Mouse (Mus musculus): ENCODE measurements around the gene Ak2. TPM values are rescaled to one million over a fixed set of nuclear protein-coding genes. Genes with fewer than 3 reads are reported as not detected.
A peak's percentile ranks its signal among the peaks of the same experiment; 100 is the strongest.

Gene Ak2
- polyA plus RNA-seq, 1 experiment from 2014 or later, result 103 TPM

- H3K36me3 ChIP-seq (ENCODE audit: control insufficient read depth, insufficient read depth), result no peaks in the 10 kb centered on the region
- peak overlapping the region; percentile 77 for H3K9ac ChIP-seq (replicated peaks; ENCODE audit: low read depth, low read length)
- peak overlapping the region; percentile 54 for H3K4me3 ChIP-seq (replicated peaks; ENCODE audit: low read length)
- H3K4me1 ChIP-seq (replicated peaks; ENCODE audit: control insufficient read depth, insufficient read depth, low read length), result peaks cover 16% of the 10 kb centered on the region
- peak overlapping the region; percentile 95 for H3K27ac ChIP-seq (ENCODE audit: low read length)
- peak; percentile 96 for ATAC-seq
- under 1% methylated on average over 44 of the region's 52 CpGs for WGBS
- H3K9me3 ChIP-seq (ENCODE audit: control insufficient read depth, low read length), result no peaks in the 10 kb centered on the region
- H3K4me2 ChIP-seq (ENCODE audit: low read length), result peak overlapping the region; percentile 86
- peaks cover 8% of the 10 kb centered on the region for H3K27me3 ChIP-seq (replicated peaks; ENCODE audit: control insufficient read depth, insufficient read depth, low read length)
These were observed 56.9 kb downstream of the Ak2 start for GRCm38 (mm10) chr4:129048501-129049305.

- Histone ChIP-seq H3K4me2 (ENCODE audit: low read length) (peak overlapping the region; percentile 86), H3K4me1 (replicated peaks; ENCODE audit: control insufficient read depth, insufficient read depth, low read length) (peaks cover 16% of the 10 kb centered on the region), H3K27ac (ENCODE audit: low read length) (peak overlapping the region; percentile 95), H3K9me3 (ENCODE audit: control insufficient read depth, low read length) (no peaks in the 10 kb centered on the region), H3K36me3 (ENCODE audit: control insufficient read depth, insufficient read depth) (no peaks in the 10 kb centered on the region), H3K9ac (replicated peaks; ENCODE audit: low read depth, low read length) (peak overlapping the region; percentile 77), H3K4me3 (replicated peaks; ENCODE audit: low read length) (peak overlapping the region; percentile 54), H3K27me3 (replicated peaks; ENCODE audit: control insufficient read depth, insufficient read depth, low read length) (peaks cover 8% of the 10 kb centered on the region)
- no peak for ATAC-seq
- WGBS, result 3% methylated on average over 23 of the region's 23 CpGs
These were observed 57.7 kb downstream of the Ak2 start for GRCm38 (mm10) chr4:129049306-129050011.

GRCm38 (mm10) chr4:129050365-129050764, 58.6 kb downstream of the Ak2 start:
- Histone ChIP-seq H3K27ac (ENCODE audit: low read length) (no peak overlapping the region), H3K9ac (replicated peaks; ENCODE audit: low read depth, low read length) (no peak overlapping the region), H3K36me3 (ENCODE audit: control insufficient read depth, insufficient read depth) (no peaks in the 10 kb centered on the region), H3K4me2 (ENCODE audit: low read length) (no peak overlapping the region), H3K4me3 (replicated peaks; ENCODE audit: low read length) (no peak overlapping the region), H3K4me1 (replicated peaks; ENCODE audit: control insufficient read depth, insufficient read depth, low read length) (peaks cover 16% of the 10 kb centered on the region), H3K9me3 (ENCODE audit: control insufficient read depth, low read length) (no peaks in the 10 kb centered on the region), H3K27me3 (replicated peaks; ENCODE audit: control insufficient read depth, insufficient read depth, low read length) (peaks cover 8% of the 10 kb centered on the region)
- ATAC-seq, result no peak
- 65% methylated on average over 4 of the region's 4 CpGs for WGBS

- peaks cover 16% of the 10 kb centered on the region for H3K4me1 ChIP-seq (replicated peaks; ENCODE audit: control insufficient read depth, insufficient read depth, low read length)
- WGBS, result 75% methylated on average over 6 of the region's 6 CpGs
- no peak overlapping the region for H3K27ac ChIP-seq (ENCODE audit: low read length)
- no peak for ATAC-seq
- no peak overlapping the region for H3K4me2 ChIP-seq (ENCODE audit: low read length)
- H3K9ac ChIP-seq (replicated peaks; ENCODE audit: low read depth, low read length), result no peak overlapping the region
- H3K9me3 ChIP-seq (ENCODE audit: control insufficient read depth, low read length), result no peaks in the 10 kb centered on the region
- H3K27me3 ChIP-seq (replicated peaks; ENCODE audit: control insufficient read depth, insufficient read depth, low read length), result peaks cover 8% of the 10 kb centered on the region
- H3K36me3 ChIP-seq (ENCODE audit: control insufficient read depth, insufficient read depth), result no peaks in the 10 kb centered on the region
- H3K4me3 ChIP-seq (replicated peaks; ENCODE audit: low read length), result no peak overlapping the region
These were observed 59.2 kb downstream of the Ak2 start for GRCm38 (mm10) chr4:129050901-129051417.

- H3K4me3 ChIP-seq (replicated peaks; ENCODE audit: low read length), result no peak overlapping the region
- peaks cover 6% of the 10 kb centered on the region for H3K27me3 ChIP-seq (replicated peaks; ENCODE audit: control insufficient read depth, insufficient read depth, low read length)
- WGBS, result 39% methylated on average over 11 of the region's 11 CpGs
- H3K9me3 ChIP-seq (ENCODE audit: control insufficient read depth, low read length), result no peaks in the 10 kb centered on the region
- no peak overlapping the region for H3K4me2 ChIP-seq (ENCODE audit: low read length)
- H3K4me1 ChIP-seq (replicated peaks; ENCODE audit: control insufficient read depth, insufficient read depth, low read length), result peaks cover 16% of the 10 kb centered on the region
- no peak overlapping the region for H3K9ac ChIP-seq (replicated peaks; ENCODE audit: low read depth, low read length)
- H3K36me3 ChIP-seq (ENCODE audit: control insufficient read depth, insufficient read depth), result no peaks in the 10 kb centered on the region
- no peak overlapping the region for H3K27ac ChIP-seq (ENCODE audit: low read length)
- ATAC-seq, result no peak
These were observed 59.9 kb downstream of the Ak2 start for GRCm38 (mm10) chr4:129051461-129052183.

- Histone ChIP-seq H3K4me1 (replicated peaks; ENCODE audit: control insufficient read depth, insufficient read depth, low read length) (peaks cover 11% of the 10 kb centered on the region), H3K9ac (replicated peaks; ENCODE audit: low read depth, low read length) (no peak overlapping the region), H3K27me3 (replicated peaks; ENCODE audit: control insufficient read depth, insufficient read depth, low read length) (peaks cover 6% of the 10 kb centered on the region), H3K4me3 (replicated peaks; ENCODE audit: low read length) (no peak overlapping the region), H3K36me3 (ENCODE audit: control insufficient read depth, insufficient read depth) (no peaks in the 10 kb centered on the region), H3K4me2 (ENCODE audit: low read length) (no peak overlapping the region), H3K9me3 (ENCODE audit: control insufficient read depth, low read length) (no peaks in the 10 kb centered on the region), H3K27ac (ENCODE audit: low read length) (no peak overlapping the region)
- no peak for ATAC-seq
- WGBS, result 85% methylated on average over 12 of the region's 12 CpGs
These were observed 63.0 kb downstream of the Ak2 start for GRCm38 (mm10) chr4:129054757-129055156.

DNA sequence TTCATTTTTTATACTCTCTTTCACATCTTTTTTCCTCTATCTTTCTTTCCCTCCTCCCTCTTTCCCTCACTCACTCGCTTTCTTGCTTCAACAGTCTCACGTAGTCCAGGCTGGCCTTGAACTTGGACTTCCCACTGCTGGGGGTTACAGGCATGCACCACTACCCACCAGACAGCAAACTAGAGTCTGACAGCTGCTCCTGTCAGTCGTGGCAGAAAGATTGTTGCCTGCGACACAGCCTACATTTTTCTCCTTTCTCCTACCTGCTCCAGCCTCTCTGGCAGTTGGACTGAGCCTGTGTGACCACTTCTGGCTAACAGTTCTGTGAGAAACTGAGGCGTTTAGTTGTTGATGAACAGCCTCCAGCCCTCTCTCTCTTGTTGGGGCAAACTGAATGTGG, 63.8 kb downstream of the Ak2 start:
- no peak overlapping the region for H3K4me2 ChIP-seq (ENCODE audit: low read length)
- H3K27me3 ChIP-seq (replicated peaks; ENCODE audit: control insufficient read depth, insufficient read depth, low read length), result peaks cover 6% of the 10 kb centered on the region
- WGBS, result 89% methylated on average over 5 of the region's 5 CpGs
- peaks cover 12% of the 10 kb centered on the region for H3K4me1 ChIP-seq (replicated peaks; ENCODE audit: control insufficient read depth, insufficient read depth, low read length)
- no peaks in the 10 kb centered on the region for H3K9me3 ChIP-seq (ENCODE audit: control insufficient read depth, low read length)
- no peak for ATAC-seq
- H3K36me3 ChIP-seq (ENCODE audit: control insufficient read depth, insufficient read depth), result no peaks in the 10 kb centered on the region
- H3K27ac ChIP-seq (ENCODE audit: low read length), result no peak overlapping the region
- no peak overlapping the region for H3K4me3 ChIP-seq (replicated peaks; ENCODE audit: low read length)
- no peak overlapping the region for H3K9ac ChIP-seq (replicated peaks; ENCODE audit: low read depth, low read length)

DNA sequence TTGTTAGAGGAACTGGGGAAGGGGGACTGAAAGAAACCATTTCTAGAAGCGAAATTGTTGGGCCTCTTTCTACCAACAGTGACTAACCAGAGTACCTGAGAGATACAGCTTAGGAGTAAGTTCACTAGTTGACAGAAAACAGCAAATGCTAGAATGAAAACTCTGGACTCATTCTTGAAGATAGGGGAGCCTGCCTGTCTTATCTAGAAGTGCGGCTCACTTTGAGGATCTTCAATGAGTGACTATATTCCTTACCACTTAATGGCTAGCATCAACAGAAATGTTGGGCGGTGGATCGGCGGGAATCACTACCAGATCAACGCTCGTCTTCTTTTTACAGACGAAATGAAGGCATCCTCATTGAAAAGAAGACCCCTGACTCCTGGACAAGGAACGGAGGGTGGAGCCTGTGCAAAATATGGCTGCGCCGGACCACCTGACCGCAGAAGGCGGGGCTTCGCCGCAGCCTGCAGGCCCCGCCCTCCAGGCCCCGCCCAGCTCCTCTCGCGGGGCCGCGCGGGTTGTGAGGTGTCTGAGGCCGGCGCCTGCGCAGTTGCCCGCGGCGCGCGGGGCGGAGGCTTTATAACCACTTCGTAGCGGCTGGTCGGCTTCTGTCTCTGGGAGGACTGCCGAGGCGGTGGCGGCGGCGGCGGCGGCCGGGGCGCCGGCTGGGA, 65.9 kb downstream of the Ak2 start:
- Histone ChIP-seq H3K4me3 (replicated peaks; ENCODE audit: low read length) (peak overlapping the region; percentile 85), H3K9ac (replicated peaks; ENCODE audit: low read depth, low read length) (peak overlapping the region; percentile 88), H3K4me1 (replicated peaks; ENCODE audit: control insufficient read depth, insufficient read depth, low read length) (peaks cover 15% of the 10 kb centered on the region), H3K4me2 (ENCODE audit: low read length) (peak overlapping the region; percentile 95), H3K9me3 (ENCODE audit: control insufficient read depth, low read length) (no peaks in the 10 kb centered on the region), H3K27ac (ENCODE audit: low read length) (peak overlapping the region; percentile 88), H3K36me3 (ENCODE audit: control insufficient read depth, insufficient read depth) (no peaks in the 10 kb centered on the region), H3K27me3 (replicated peaks; ENCODE audit: control insufficient read depth, insufficient read depth, low read length) (no peaks in the 10 kb centered on the region)
- peak; percentile 97 for ATAC-seq
- 4% methylated on average over 38 of the region's 44 CpGs for WGBS

All from forebrain, embryonic 16.5 days (tissue).